Comparison of ENCODE assay signal across 10 mouse cellular contexts in genomic region chr2:32708643-32709042, GRCm38 (mm10). TPM values are rescaled to one million over a fixed set of nuclear protein-coding genes. Genes with fewer than 3 reads are reported as not detected.
DNase-seq lines count a peak whose midpoint lies in the region; ATAC-seq and TF ChIP-seq lines count a peak whose summit lies in the region.
"Had no signal": no experiment of that assay in that cellular context is flagged by ENCODE, and none has a peak within 500 bp of the region (broad histone marks: within the 10 kb centered on the region; RNA-seq: fewer than 3 reads in every experiment).

No protein-coding gene starts in this region.

- H3K4me2 ChIP-seq in heart, postnatal 0 days (ENCODE audit: low read depth, low read length) = no peak overlapping the region

- no peak for TF ChIP-seq POLR2A in liver, adult 2 months (IDR thresholded peaks at IDR 0.05; ENCODE audit: extremely low read depth, insufficient read depth, low read length)

- H3K27me3 ChIP-seq in heart, postnatal 0 days (ENCODE audit: control insufficient read depth, insufficient read depth, low read length) = no peaks in the 10 kb centered on the region
- H3K27me3 ChIP-seq in heart, embryonic 10.5 days (ENCODE audit: insufficient read depth, poor library complexity, severe bottlenecking) = no peaks in the 10 kb centered on the region
- no peaks in the 10 kb centered on the region for H3K27me3 ChIP-seq in liver, adult 2 months (ENCODE audit: control insufficient read depth, insufficient read depth, low read length)

- H3K27ac ChIP-seq in heart, postnatal 0 days (ENCODE audit: low read depth) = no peak overlapping the region
- no peak overlapping the region for H3K27ac ChIP-seq in heart, embryonic 10.5 days
- H3K27ac ChIP-seq in liver, adult 2 months (replicated peaks; ENCODE audit: insufficient read depth, low read depth, low read length) = no peak overlapping the region

- peaks cover 73% of the 10 kb centered on the region for H3K36me3 ChIP-seq in heart, postnatal 0 days (replicated peaks; ENCODE audit: control insufficient read depth, insufficient read depth, low read length)
- H3K36me3 ChIP-seq in heart, embryonic 10.5 days = peaks cover 76% of the 10 kb centered on the region
- peaks cover 36% of the 10 kb centered on the region for H3K36me3 ChIP-seq in liver, adult 2 months (ENCODE audit: control insufficient read depth, insufficient read depth, low read length)

- TF ChIP-seq CTCF in heart, postnatal 0 days (IDR thresholded peaks at IDR 0.05; ENCODE audit: low read depth) = peak; percentile 81
- peak; percentile 81 for TF ChIP-seq CTCF in liver, adult 2 months (IDR thresholded peaks at IDR 0.05; ENCODE audit: low read depth, low read length)

- H3K4me3 ChIP-seq in heart, postnatal 0 days (ENCODE audit: low read depth, low read length) = no peak overlapping the region
- no peak overlapping the region for H3K4me3 ChIP-seq in heart, embryonic 10.5 days
- no peak overlapping the region for H3K4me3 ChIP-seq in liver, adult 2 months (ENCODE audit: insufficient read depth, low read depth, low read length)

- no peak for TF ChIP-seq EP300 in heart, postnatal 0 days (IDR thresholded peaks at IDR 0.05; ENCODE audit: low read depth)

- peaks cover 9% of the 10 kb centered on the region for H3K4me1 ChIP-seq in heart, postnatal 0 days (ENCODE audit: control insufficient read depth, insufficient read depth)
- peaks cover 17% of the 10 kb centered on the region for H3K4me1 ChIP-seq in heart, embryonic 10.5 days
- H3K4me1 ChIP-seq in liver, adult 2 months (ENCODE audit: control insufficient read depth, insufficient read depth, low read length) = peaks cover 13% of the 10 kb centered on the region

- H3K79me2 ChIP-seq in liver, adult 2 months (ENCODE audit: control insufficient read depth, insufficient read depth, low read length) = peaks cover 37% of the 10 kb centered on the region

- H3K9ac ChIP-seq in heart, postnatal 0 days (replicated peaks; ENCODE audit: low read depth, low read length) = no peak overlapping the region
- H3K9ac ChIP-seq in liver, adult 2 months (ENCODE audit: low read depth, low read length) = no peak overlapping the region

- WGBS in heart, postnatal 0 days = 41% methylated on average over 3 of the region's 3 CpGs
- WGBS in heart, embryonic 10.5 days = 52% methylated on average over 3 of the region's 3 CpGs
- WGBS in liver, adult 2 months = 40% methylated on average over 3 of the region's 3 CpGs

- DNase-seq in heart, postnatal 0 days (ENCODE audit: low spot score) = peak; percentile 53
- no peak for DNase-seq in heart, embryonic 10.5 days (ENCODE audit: low spot score)
- DNase-seq in right cerebral cortex, postnatal 14 days = peak; percentile 71
- no peak for DNase-seq in right cerebral cortex, adult 2 months (ENCODE audit: low spot score in 2 of 2)
- DNase-seq in brain, adult 2 months (ENCODE audit: low read depth, low spot score) = peak; percentile 72
- no peak for DNase-seq in liver, adult 2 months (ENCODE audit: extremely low read depth, low read depth, low spot score)
- DNase-seq in testis, postnatal 10 days (ENCODE audit: low spot score) = peak; percentile 89

- ATAC-seq in heart, postnatal 0 days (ENCODE audit: insufficient read depth, low read depth) = no peak
- no peak for ATAC-seq in erythroblast, adult 5-6 weeks (replicated peaks; ENCODE audit: low FRiP score, poor library complexity, severe bottlenecking)

- H3K9me3 ChIP-seq in heart, postnatal 0 days (replicated peaks; ENCODE audit: control insufficient read depth, low read length) = no peaks in the 10 kb centered on the region
- no peaks in the 10 kb centered on the region for H3K9me3 ChIP-seq in heart, embryonic 10.5 days

RNA-seq across cellular contexts. Expression of gene Cdk9, which starts 4.2 kb away (rescaled TPM):
- total RNA-seq in heart, postnatal 0 days (2014; rRNA removed; ENCODE audit: low replicate concordance) = 42.4 and 58.4 TPM in 2 replicates
- polyA plus RNA-seq in heart, postnatal 0 days (2015; fragmentation: Nextera tagmentation; extraction: Ambion mirVana) = 33.1 and 35.5 TPM in 2 replicates
- polyA plus RNA-seq in heart, embryonic 10.5 days (2016; fragmentation: Nextera tagmentation; extraction: Ambion mirVana) = 89.1 and 115 TPM in 2 replicates
- total RNA-seq in liver, adult 2 months (2014; rRNA removed) = 19.5 and 27.3 TPM in 2 replicates
- polyA plus RNA-seq in liver, adult 2 months (2012; rRNA removed) = 46.6 and 63.7 TPM in 2 replicates
- total RNA-seq in erythroblast, adult 5-6 weeks (2015; ENCODE audit: low replicate concordance) = 15.0 and 25.9 TPM in 2 replicates
- 18.1 and 19.5 TPM in 2 replicates for total RNA-seq in erythroblast, adult 5-6 weeks (2017; ENCODE audit: low replicate concordance)

RNA-seq across cellular contexts. Expression of gene Fpgs, which starts 4.7 kb away (rescaled TPM):
- 13.6 and 14.5 TPM in 2 replicates for total RNA-seq in heart, postnatal 0 days (2014; rRNA removed; ENCODE audit: low replicate concordance)
- 8.5 and 10.9 TPM in 2 replicates for polyA plus RNA-seq in heart, postnatal 0 days (2015; fragmentation: Nextera tagmentation; extraction: Ambion mirVana)
- polyA plus RNA-seq in heart, embryonic 10.5 days (2016; fragmentation: Nextera tagmentation; extraction: Ambion mirVana) = 24.7 and 34.8 TPM in 2 replicates
- 158 and 175 TPM in 2 replicates for total RNA-seq in liver, adult 2 months (2014; rRNA removed)
- 414 and 481 TPM in 2 replicates for polyA plus RNA-seq in liver, adult 2 months (2012; rRNA removed)
- 1.3 and 4.0 TPM in 2 replicates for total RNA-seq in erythroblast, adult 5-6 weeks (2015; ENCODE audit: low replicate concordance)
- total RNA-seq in erythroblast, adult 5-6 weeks (2017; ENCODE audit: low replicate concordance) = 2.1 and 6.6 TPM in 2 replicates

RNA-seq across cellular contexts. Expression of gene Sh2d3c, which starts 12.2 kb away (rescaled TPM):
- total RNA-seq in heart, postnatal 0 days (2014; rRNA removed; ENCODE audit: low replicate concordance) = 17.0 and 26.2 TPM in 2 replicates
- polyA plus RNA-seq in heart, postnatal 0 days (2015; fragmentation: Nextera tagmentation; extraction: Ambion mirVana) = 22.9 and 24.2 TPM in 2 replicates
- 34.8 and 35.4 TPM in 2 replicates for polyA plus RNA-seq in heart, embryonic 10.5 days (2016; fragmentation: Nextera tagmentation; extraction: Ambion mirVana)
- 2.2 and 3.2 TPM in 2 replicates for total RNA-seq in liver, adult 2 months (2014; rRNA removed)
- polyA plus RNA-seq in liver, adult 2 months (2012; rRNA removed) = 7.5 and 10.4 TPM in 2 replicates
- 15.4 and 23.2 TPM in 2 replicates for total RNA-seq in erythroblast, adult 5-6 weeks (2015; ENCODE audit: low replicate concordance)
- 5.2 and 6.4 TPM in 2 replicates for total RNA-seq in erythroblast, adult 5-6 weeks (2017; ENCODE audit: low replicate concordance)

RNA-seq across cellular contexts. Expression of gene 6330409D20Rik, which starts 32.2 kb away (rescaled TPM):
- total RNA-seq in heart, postnatal 0 days (2014; rRNA removed; ENCODE audit: low replicate concordance) = not detected in 2 replicates
- polyA plus RNA-seq in heart, postnatal 0 days (2015; fragmentation: Nextera tagmentation; extraction: Ambion mirVana) = 0.15 TPM in 1 of 2 replicates, not detected in the other
- 0.28 TPM in 1 of 2 replicates, not detected in the other for polyA plus RNA-seq in heart, embryonic 10.5 days (2016; fragmentation: Nextera tagmentation; extraction: Ambion mirVana)
- not detected in 2 replicates for total RNA-seq in liver, adult 2 months (2014; rRNA removed)
- not detected in 2 replicates for polyA plus RNA-seq in liver, adult 2 months (2012; rRNA removed)
- not detected in 2 replicates for total RNA-seq in erythroblast, adult 5-6 weeks (2015; ENCODE audit: low replicate concordance)
- not detected in 2 replicates for total RNA-seq in erythroblast, adult 5-6 weeks (2017; ENCODE audit: low replicate concordance)
- total RNA-seq: heart, adult 18-20 months; neutrophil, adult 5-6 weeks had no signal

RNA-seq across cellular contexts. Expression of gene Tor2a, which starts 48.4 kb away (rescaled TPM):
- total RNA-seq in heart, postnatal 0 days (2014; rRNA removed; ENCODE audit: low replicate concordance) = 34.6 and 65.3 TPM in 2 replicates
- polyA plus RNA-seq in heart, postnatal 0 days (2015; fragmentation: Nextera tagmentation; extraction: Ambion mirVana) = 27.5 and 28.5 TPM in 2 replicates
- polyA plus RNA-seq in heart, embryonic 10.5 days (2016; fragmentation: Nextera tagmentation; extraction: Ambion mirVana) = 46.2 and 57.2 TPM in 2 replicates
- 26.6 and 35.6 TPM in 2 replicates for total RNA-seq in liver, adult 2 months (2014; rRNA removed)
- 72.6 and 77.4 TPM in 2 replicates for polyA plus RNA-seq in liver, adult 2 months (2012; rRNA removed)
- total RNA-seq in erythroblast, adult 5-6 weeks (2015; ENCODE audit: low replicate concordance) = 10.4 and 11.3 TPM in 2 replicates
- total RNA-seq in erythroblast, adult 5-6 weeks (2017; ENCODE audit: low replicate concordance) = 4.7 and 8.8 TPM in 2 replicates

Comparison
In these comparisons a context has a peak if more than half of its experiments do, and no peak if none do; other contexts are left out.
1. DNase-seq: peak in heart, postnatal 0 days (single experiment), right cerebral cortex, postnatal 14 days (single experiment), brain, adult 2 months (single experiment) and testis, postnatal 10 days (single experiment); none in heart, embryonic 10.5 days (single experiment), right cerebral cortex, adult 2 months (0 of 2) and liver, adult 2 months (single experiment).
2. RNA of gene Fpgs, which starts 4.7 kb away (total RNA-seq): 158 to 175 TPM in liver, adult 2 months; 13.6 to 14.5 TPM in heart, postnatal 0 days and 1.3 to 6.6 TPM in erythroblast, adult 5-6 weeks; every median in the first group is over 10 times any median in the second.